Mouse (Mus musculus) liver, postnatal 0 days (tissue): ENCODE results near the gene Vasn.

Experiments used
- CTCF ChIP-seq: sonication (generic); IDR thresholded peaks from 2 replicates; pipeline ENCODE4 v1.5.1; 2016; ENCODE audit warnings: antibody characterized with exemption, low read depth
- EP300 ChIP-seq: IDR thresholded peaks from 2 replicates; pipeline ENCODE4 v1.6.1; 2016; ENCODE audit warnings: antibody characterized with exemption, low read depth, mild to moderate bottlenecking

DNA sequence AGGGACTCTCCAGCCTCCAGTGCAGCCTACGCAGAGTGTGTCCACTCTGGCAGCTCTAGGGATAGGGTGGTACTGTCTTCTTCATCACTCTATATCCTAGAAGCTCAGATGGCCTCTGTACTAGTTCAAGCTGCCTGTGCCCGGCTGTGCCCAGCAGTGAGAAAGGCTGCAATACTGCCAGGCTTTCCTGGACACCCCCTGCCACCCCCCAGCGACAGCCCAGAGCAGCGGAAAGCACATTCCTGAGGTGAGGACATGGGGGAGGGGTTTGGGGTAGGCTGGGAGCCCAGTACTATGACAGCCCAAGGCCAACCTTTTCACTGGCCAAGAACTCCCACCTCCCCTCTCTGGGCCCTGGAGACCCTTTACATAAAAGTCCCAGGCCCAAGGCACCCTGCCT lies 4.0 kb upstream of the Vasn start:
- TF ChIP-seq EP300, result no peak
- no peak for TF ChIP-seq CTCF
